Comparison of ENCODE assay signal across 8 mouse cellular contexts in the genomic region with DNA sequence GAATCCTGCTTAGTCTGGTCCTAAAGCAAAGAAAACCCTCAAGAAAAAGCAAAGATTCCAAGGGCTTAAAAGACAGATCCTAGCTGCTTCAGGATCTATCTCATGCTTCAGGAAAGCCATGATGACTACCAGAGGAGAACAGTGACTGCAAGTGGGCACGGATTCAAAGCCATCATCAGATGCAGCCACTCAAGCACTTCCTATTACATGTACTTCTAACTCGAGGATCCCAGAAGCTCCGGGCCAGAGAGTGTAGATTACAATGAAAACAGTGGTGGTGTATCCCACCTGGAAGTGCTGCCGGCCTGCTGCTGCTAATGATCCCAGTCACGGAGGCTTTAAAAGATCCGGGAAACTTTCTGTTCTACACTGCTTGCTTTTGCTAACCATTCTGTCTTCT. TPM values are rescaled to one million over a fixed set of nuclear protein-coding genes. Genes with fewer than 3 reads are reported as not detected.
DNase-seq lines count a peak whose midpoint lies in the region; ATAC-seq lines count a peak whose summit lies in the region.

No protein-coding gene starts in this region.

- ATAC-seq in embryonic facial prominence, embryonic 13.5 days (ENCODE audit: insufficient number of reproducible peaks, insufficient read depth, low FRiP score, low TSS enrichment, low read depth) = no peak
- no peak for ATAC-seq in hindbrain, embryonic 16.5 days

- peaks cover 33% of the 10 kb centered on the region for H3K4me1 ChIP-seq in embryonic facial prominence, embryonic 13.5 days
- H3K4me1 ChIP-seq in hindbrain, embryonic 16.5 days (ENCODE audit: control insufficient read depth, insufficient read depth, low read depth, low read length) = peaks cover 30% of the 10 kb centered on the region

- peak; percentile 40 for DNase-seq in embryo, embryonic 11 days
- no peak for DNase-seq in embryo, embryonic 10.5 days (ENCODE audit: low spot score)
- peak; percentile 66 for DNase-seq in lung, postnatal 36 days
- no peak for DNase-seq in B cell, adult 2 months
- no peak for DNase-seq in left cerebral cortex, adult 11 months (ENCODE audit: low spot score)
- no peak for DNase-seq in spleen, postnatal 36 days (ENCODE audit: low spot score in 2 of 2)

- H3K36me3 ChIP-seq in embryonic facial prominence, embryonic 13.5 days = 0 out of 2 replicates have a peak, but pooled peaks cover 3% of the 10 kb centered on the region
- H3K36me3 ChIP-seq in hindbrain, embryonic 16.5 days (ENCODE audit: control insufficient read depth, insufficient read depth, low read length) = no peaks in the 10 kb centered on the region

- H3K4me2 ChIP-seq in embryonic facial prominence, embryonic 13.5 days = peak overlapping the region; percentile 70
- H3K4me2 ChIP-seq in hindbrain, embryonic 16.5 days (ENCODE audit: low read length) = peak overlapping the region; percentile 61

- WGBS in embryonic facial prominence, embryonic 13.5 days = 13% methylated on average over 6 of the region's 6 CpGs
- 26% methylated on average over 6 of the region's 6 CpGs for WGBS in hindbrain, embryonic 16.5 days

- H3K9me3 ChIP-seq in embryonic facial prominence, embryonic 13.5 days = no peaks in the 10 kb centered on the region
- no peaks in the 10 kb centered on the region for H3K9me3 ChIP-seq in hindbrain, embryonic 16.5 days (ENCODE audit: control insufficient read depth, low read length)

- 0 out of 2 replicates have a peak overlapping the region, but pooled peaks have one; percentile 33 for H3K9ac ChIP-seq in embryonic facial prominence, embryonic 13.5 days
- H3K9ac ChIP-seq in hindbrain, embryonic 16.5 days (ENCODE audit: low read depth, low read length) = no peak overlapping the region

- no peak overlapping the region for H3K27ac ChIP-seq in embryonic facial prominence, embryonic 13.5 days
- H3K27ac ChIP-seq in hindbrain, embryonic 16.5 days (ENCODE audit: low read depth, low read length) = no peak overlapping the region

- peak overlapping the region; percentile 70 for H3K4me3 ChIP-seq in embryonic facial prominence, embryonic 13.5 days
- peak overlapping the region; percentile 98 for H3K4me3 ChIP-seq in hindbrain, embryonic 16.5 days (ENCODE audit: low read length)

- no peaks in the 10 kb centered on the region for H3K27me3 ChIP-seq in embryonic facial prominence, embryonic 13.5 days
- no peaks in the 10 kb centered on the region for H3K27me3 ChIP-seq in hindbrain, embryonic 16.5 days (replicated peaks; ENCODE audit: control insufficient read depth, insufficient read depth, low read length)

RNA-seq across cellular contexts. Expression of a gene that starts 4.0 kb away (rescaled TPM):
- polyA plus RNA-seq in embryonic facial prominence, embryonic 13.5 days (2015; fragmentation: Nextera tagmentation; extraction: Ambion mirVana) = 83.2 and 87.8 TPM in 2 replicates
- polyA plus RNA-seq in hindbrain, embryonic 16.5 days (2015; fragmentation: Nextera tagmentation; extraction: Ambion mirVana) = 83.3 and 93.7 TPM in 2 replicates

Comparison
In these comparisons a context has a peak if more than half of its experiments do, and no peak if none do; other contexts are left out.
1. DNase-seq: peak in embryo, embryonic 11 days (single experiment) and lung, postnatal 36 days (single experiment); none in embryo, embryonic 10.5 days (single experiment), B cell, adult 2 months (0 of 2), left cerebral cortex, adult 11 months (single experiment) and spleen, postnatal 36 days (0 of 2).